Mouse (Mus musculus) kidney, adult 2 months (tissue): ENCODE measurements around the gene 1110008L16Rik.

Experiments used
- CTCF ChIP-seq: fragments of 200-500 bp; conservative IDR thresholded peaks from 2 replicates; pipeline ENCODE4 v1.5.1; 2011; ENCODE audit warnings: low read depth, mild to moderate bottlenecking, control low read depth, low read length, moderate library complexity, mixed read lengths; ENCODE audit not compliant: insufficient read depth, insufficient read length
- POLR2A ChIP-seq: fragments of 200-500 bp; IDR thresholded peaks from one replicate; pipeline ENCODE4 v1.6.1; 2011; ENCODE audit warnings: low read depth, low read length, control low read depth

DNA sequence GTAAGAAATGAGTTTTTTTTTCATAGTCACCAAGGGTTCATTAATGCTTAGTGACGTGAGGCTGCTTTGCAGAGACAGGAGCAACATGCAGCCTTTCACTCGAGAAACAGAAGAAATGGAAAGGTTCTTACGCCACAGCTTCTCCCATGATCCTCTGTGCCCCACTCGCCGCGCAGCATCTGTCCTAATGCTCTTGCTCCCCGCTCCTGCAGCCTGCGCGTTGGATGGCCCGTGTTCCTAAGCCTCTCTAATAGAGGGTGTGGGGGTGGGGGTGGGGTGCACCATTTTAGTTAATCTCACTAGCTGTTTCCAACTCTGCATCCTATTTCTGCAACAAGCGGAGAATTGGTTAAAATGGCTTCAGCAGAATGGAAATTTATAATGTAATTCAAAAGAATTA lies 44.6 kb downstream of the 1110008L16Rik start:
- TF ChIP-seq POLR2A, result no peak
- TF ChIP-seq CTCF, result no peak
